ENCODE assay signal across 8 mouse cellular contexts in the genomic region with DNA sequence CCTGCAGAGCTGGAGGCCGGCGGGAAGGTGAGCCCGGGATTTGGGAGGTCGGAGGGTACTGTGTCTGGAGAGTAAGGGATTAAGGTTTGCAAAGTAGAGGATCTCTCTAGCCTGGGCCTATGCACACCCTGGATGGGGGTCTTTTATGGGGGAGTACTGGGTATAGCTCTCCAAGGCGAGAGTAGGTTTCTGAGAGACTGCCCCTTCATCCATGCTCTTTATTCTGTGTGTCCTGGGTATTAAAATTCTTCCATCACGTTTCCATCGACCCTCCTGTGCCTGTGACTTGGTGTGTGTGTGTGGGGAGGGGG. TPM values are rescaled to one million over a fixed set of nuclear protein-coding genes. Genes with fewer than 3 reads are reported as not detected.
DNase-seq lines count a peak whose midpoint lies in the region; ATAC-seq and TF ChIP-seq lines count a peak whose summit lies in the region.

No protein-coding gene starts in this region.

- ATAC-seq in limb, embryonic 15.5 days (ENCODE audit: insufficient number of reproducible peaks, low FRiP score, low TSS enrichment, low read depth), result peak; percentile 11
- peak; percentile 15; the same call in 1 of the 2 replicates for ATAC-seq in stomach, embryonic 15.5 days (ENCODE audit: insufficient read depth, low FRiP score, low read depth)

- DNase-seq in gastrocnemius, adult 2 months, result no peak
- no peak for DNase-seq in gastrocnemius, postnatal 36 days
- no peak for DNase-seq in spleen, adult 2 months (ENCODE audit: low read depth in 1 of 2, low spot score in 2 of 2)
- DNase-seq in spleen, postnatal 36 days (ENCODE audit: low spot score in 2 of 2), result no peak
- DNase-seq in cerebellum, adult 8-10 months, result no peak
- no peak for DNase-seq in adrenal gland, postnatal 36 days

- 8% methylated on average over 7 of the region's 7 CpGs for WGBS in spleen, adult 2 months
- 0% methylated on average over 7 of the region's 7 CpGs for WGBS in limb, embryonic 15.5 days
- WGBS in stomach, embryonic 15.5 days, result 2% methylated on average over 7 of the region's 7 CpGs

- intact Hi-C loops in gastrocnemius, adult 2 months (cut with DNase I), result no loop called here
- intact Hi-C loops in gastrocnemius, postnatal 36 days (cut with DNase I), result no loop called here

- no peaks in the 10 kb centered on the region for H3K4me1 ChIP-seq in spleen, adult 2 months (ENCODE audit: control insufficient read depth, insufficient read depth, insufficient read length)
- peaks cover 10% of the 10 kb centered on the region for H3K4me1 ChIP-seq in limb, embryonic 15.5 days
- H3K4me1 ChIP-seq in stomach, embryonic 15.5 days, result 0 out of 2 replicates have a peak, but pooled peaks cover 2% of the 10 kb centered on the region

- TF ChIP-seq POLR2A in spleen, adult 2 months (IDR thresholded peaks at IDR 0.05; ENCODE audit: low read depth, low read length), result no peak

- no peaks in the 10 kb centered on the region; the same call in 1 of the 2 replicates for H3K27me3 ChIP-seq in spleen, adult 2 months (ENCODE audit: control insufficient read depth, insufficient read depth, low read length)
- H3K27me3 ChIP-seq in limb, embryonic 15.5 days, result no peaks in the 10 kb centered on the region
- no peaks in the 10 kb centered on the region for H3K27me3 ChIP-seq in stomach, embryonic 15.5 days (replicated peaks)

- H3K4me3 ChIP-seq in gastrocnemius, adult 2 months, result peak overlapping the region; percentile 78
- H3K4me3 ChIP-seq in spleen, adult 2 months (ENCODE audit: extremely low read depth, insufficient read depth, insufficient read length), result peak overlapping the region; percentile 61
- H3K4me3 ChIP-seq in limb, embryonic 15.5 days, result peak overlapping the region; percentile 76
- H3K4me3 ChIP-seq in stomach, embryonic 15.5 days (replicated peaks), result peak overlapping the region; percentile 81

- peak overlapping the region; percentile 96 for H3K4me2 ChIP-seq in limb, embryonic 15.5 days
- H3K4me2 ChIP-seq in stomach, embryonic 15.5 days, result peak overlapping the region; percentile 96

- H3K9me3 ChIP-seq in limb, embryonic 15.5 days, result no peaks in the 10 kb centered on the region
- no peaks in the 10 kb centered on the region for H3K9me3 ChIP-seq in stomach, embryonic 15.5 days

- peak overlapping the region; percentile 53; the same call in 1 of the 2 replicates for H3K27ac ChIP-seq in gastrocnemius, adult 2 months
- H3K27ac ChIP-seq in spleen, adult 2 months (ENCODE audit: insufficient read depth, low read length), result no peak overlapping the region
- H3K27ac ChIP-seq in limb, embryonic 15.5 days, result peak overlapping the region; percentile 91
- H3K27ac ChIP-seq in stomach, embryonic 15.5 days, result peak overlapping the region; percentile 91; the same call in 1 of the 2 replicates

- H3K9ac ChIP-seq in limb, embryonic 15.5 days, result peak overlapping the region; percentile 77
- peak overlapping the region; percentile 68; the same call in 1 of the 2 replicates for H3K9ac ChIP-seq in stomach, embryonic 15.5 days

- TF ChIP-seq CTCF in gastrocnemius, adult 2 months (IDR thresholded peaks at IDR 0.05), result no peak
- TF ChIP-seq CTCF in spleen, adult 2 months (IDR thresholded peaks at IDR 0.05; ENCODE audit: extremely low read depth, insufficient read depth, insufficient read length, insufficient replicate concordance), result no peak

- no peaks in the 10 kb centered on the region for H3K36me3 ChIP-seq in spleen, adult 2 months (ENCODE audit: control insufficient read depth, insufficient read depth, low read length)
- H3K36me3 ChIP-seq in limb, embryonic 15.5 days, result no peaks in the 10 kb centered on the region
- no peaks in the 10 kb centered on the region for H3K36me3 ChIP-seq in stomach, embryonic 15.5 days

RNA-seq across cellular contexts. Expression of gene Ephb6, which starts 0.5 kb away (rescaled TPM):
- under 1 TPM; 0.54 to 0.98 TPM for total RNA-seq in gastrocnemius, adult 2 months (2021)
- total RNA-seq in gastrocnemius, postnatal 36 days (2021), result 1 to 10 TPM; 1.1 to 1.3 TPM
- polyA plus RNA-seq in spleen, adult 2 months (2012; rRNA removed), result 7.2 and 7.5 TPM in 2 replicates
- 22.6 and 22.8 TPM in 2 replicates for polyA plus RNA-seq in limb, embryonic 15.5 days (2015; fragmentation: Nextera tagmentation; extraction: Ambion mirVana)
- 9.2 and 12.0 TPM in 2 replicates for polyA plus RNA-seq in stomach, embryonic 15.5 days (2015; fragmentation: Nextera tagmentation; extraction: Ambion mirVana)
- 10 to 100 TPM in 1 of 2 experiments, 1 to 10 TPM in 1; 4.4 to 19.0 TPM for total RNA-seq in adrenal gland, postnatal 36 days (2021)

RNA-seq across cellular contexts. Expression of gene Trpv6, which starts 30.5 kb away (rescaled TPM):
- total RNA-seq in gastrocnemius, adult 2 months (2021), result not detected
- total RNA-seq in gastrocnemius, postnatal 36 days (2021), result not detected
- 0.06 and 0.13 TPM in 2 replicates for polyA plus RNA-seq in spleen, adult 2 months (2012; rRNA removed)
- polyA plus RNA-seq in limb, embryonic 15.5 days (2015; fragmentation: Nextera tagmentation; extraction: Ambion mirVana), result 0.83 and 1.0 TPM in 2 replicates
- polyA plus RNA-seq in stomach, embryonic 15.5 days (2015; fragmentation: Nextera tagmentation; extraction: Ambion mirVana), result 5.0 and 5.3 TPM in 2 replicates
- not detected for total RNA-seq in adrenal gland, postnatal 36 days (2021)
